Mouse (Mus musculus) heart, adult 18-20 months (tissue): ENCODE results near the gene Ajuba. TPM values are rescaled to one million over a fixed set of nuclear protein-coding genes. Genes with fewer than 3 reads are reported as not detected.

Experiments used
- DNase-seq, 2 experiments: peaks; one replicate each; pipeline ENCODE4 v3.0.0; 2021 to 2022; ENCODE audit warnings: mixed read lengths in 1 of 2
- microRNA-seq, 2 experiments: library from miRNA; unstranded; fragments of <30 nt; microRNA quantifications; one replicate each; pipeline ENCODE4 v1.2.0; 2022
- total RNA-seq, 2 experiments: library from RNA; stranded (reverse); gene quantifications; 2 replicates each; pipeline ENCODE4 v1.2.3; 2021

Gene Ajuba
- total RNA-seq, 2 experiments from 2014 or later: 3.7 to 3.9 TPM

DNA sequence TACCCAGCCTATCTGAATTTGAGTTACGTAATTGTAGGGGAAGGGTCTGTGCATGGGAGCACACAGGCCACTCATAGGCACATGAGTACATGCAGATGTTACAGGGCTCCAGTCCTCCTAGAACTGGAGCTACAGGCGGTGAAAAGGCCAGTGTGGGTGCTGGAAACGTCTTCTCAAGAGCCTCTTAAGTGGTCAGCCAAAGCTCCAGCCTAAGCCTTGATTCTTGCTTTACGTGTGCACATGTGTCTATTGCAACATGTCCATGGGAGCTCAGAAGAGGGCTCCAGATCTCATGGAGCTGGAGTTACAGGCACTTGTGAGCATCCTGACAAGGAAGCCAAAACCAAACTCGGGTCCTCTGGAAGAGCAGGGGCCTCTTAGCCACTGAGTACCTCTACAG, 32.7 kb downstream of the Ajuba start:
- DNase-seq: no peak

DNA sequence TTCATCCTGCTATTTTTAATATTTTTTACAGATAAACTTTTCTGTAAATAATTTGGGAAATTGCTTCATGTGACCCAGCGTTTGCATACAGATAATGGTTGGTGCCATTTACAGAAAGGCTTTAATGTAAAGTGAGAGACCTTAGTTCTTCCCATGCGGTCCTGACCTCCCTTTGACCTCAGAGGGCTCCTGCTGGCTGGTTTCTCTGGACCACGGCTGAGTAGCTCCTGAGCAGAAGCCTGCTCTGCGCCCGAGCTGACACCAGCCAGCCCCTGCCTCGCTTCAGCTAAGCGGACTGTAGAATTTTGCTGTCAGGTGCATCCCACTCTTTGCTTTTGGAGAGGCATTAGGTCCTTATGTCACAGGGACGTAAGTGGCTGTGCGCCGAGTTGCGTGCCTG, 36.6 kb downstream of the Ajuba start:
- no peak for DNase-seq

DNA sequence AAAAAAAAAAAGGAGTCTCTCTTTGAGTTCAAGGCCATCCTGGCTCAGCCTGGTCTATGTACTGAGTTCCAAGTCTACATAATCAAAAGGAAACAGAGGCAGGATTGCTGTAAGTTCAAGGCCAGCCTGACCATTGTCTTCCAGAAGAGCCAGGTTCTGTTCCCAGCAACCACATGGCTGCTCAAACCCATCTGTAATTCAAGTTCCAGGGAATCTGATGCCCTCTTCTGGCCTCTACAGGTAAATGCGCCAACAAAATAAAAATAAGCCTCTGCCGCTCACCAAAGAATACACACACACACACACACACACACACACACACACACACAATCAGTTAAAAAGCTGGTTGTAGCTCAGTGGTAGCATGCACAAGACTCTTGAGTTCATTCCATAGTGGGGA, 38.8 kb downstream of the Ajuba start:
- no peak for DNase-seq

DNA sequence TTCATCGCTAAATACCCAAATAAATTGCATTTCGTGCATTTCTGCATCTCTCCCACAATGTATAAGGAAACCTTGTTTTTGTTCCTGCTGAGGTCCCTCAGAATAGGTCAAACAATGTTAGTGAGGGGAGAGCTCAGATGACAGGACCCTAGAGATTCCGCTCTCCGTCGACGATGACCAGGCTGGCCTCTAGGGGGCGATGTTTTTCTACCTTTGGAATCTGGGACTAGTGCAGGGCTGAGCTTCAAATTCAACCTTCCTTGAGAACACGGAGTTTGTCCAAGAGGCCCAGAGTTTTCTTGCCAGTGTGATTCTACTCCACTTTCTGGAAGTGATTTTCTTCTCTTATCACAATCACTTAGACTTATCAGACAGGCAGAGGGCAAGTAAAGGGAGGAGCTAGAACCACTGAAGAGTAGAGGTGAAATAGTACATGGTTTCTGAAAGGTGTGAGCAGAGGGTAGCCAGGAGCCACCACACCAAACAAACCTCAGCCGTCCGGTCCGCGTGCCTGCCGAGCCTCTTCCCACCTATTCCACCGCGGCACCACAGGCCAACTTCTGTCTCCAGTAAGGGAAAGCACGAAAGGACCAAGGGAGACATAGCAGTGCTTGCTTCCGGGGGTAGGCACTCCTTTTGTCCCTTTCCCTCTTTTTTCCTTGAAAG, 48.8 kb downstream of the Ajuba start:
- peak; percentile 73 to 93 for DNase-seq

GRCm38 (mm10) chr14:54528007-54528393, 49.4 kb downstream of the Ajuba start:
- DNase-seq: no peak

DNA sequence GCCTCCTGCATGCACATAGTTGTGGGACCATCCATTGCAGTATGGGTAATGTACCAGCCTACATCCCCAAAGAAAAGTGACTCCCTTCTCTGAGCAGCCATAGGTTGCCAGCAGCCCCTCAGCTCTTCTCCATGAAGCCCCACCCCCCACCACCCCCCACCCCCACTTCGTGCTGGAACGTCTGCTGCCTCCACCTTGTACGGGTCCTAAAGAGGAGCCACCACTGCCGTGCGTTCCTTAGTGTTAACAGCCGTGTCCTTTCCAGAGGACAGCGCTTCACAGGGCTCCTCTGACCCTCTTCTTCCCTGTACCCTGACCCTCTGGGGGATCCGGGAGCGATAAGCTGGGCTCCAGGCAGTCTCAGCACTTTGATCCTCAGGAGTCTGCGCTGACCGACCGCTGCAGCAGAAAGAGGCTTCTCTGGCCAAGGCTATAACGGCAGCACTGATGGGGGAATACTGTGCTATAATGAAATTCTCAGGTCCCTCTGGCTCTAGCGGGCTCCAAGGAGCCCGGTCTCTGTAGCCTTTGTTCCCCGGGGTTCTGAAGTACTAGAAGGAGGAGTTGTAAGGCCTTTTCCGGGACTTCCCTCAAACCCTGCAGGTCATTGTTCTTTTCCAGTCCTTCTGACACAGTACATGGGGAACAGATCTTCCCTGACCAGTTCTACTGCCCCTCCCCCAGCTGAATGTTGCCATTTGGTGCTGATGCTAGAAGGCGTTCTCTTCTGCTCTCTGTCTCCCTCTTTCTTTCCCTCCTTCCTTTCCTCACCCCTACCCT, 49.9 kb downstream of the Ajuba start:
- peak in 1 of 2 experiments; percentile 44 for DNase-seq

DNA sequence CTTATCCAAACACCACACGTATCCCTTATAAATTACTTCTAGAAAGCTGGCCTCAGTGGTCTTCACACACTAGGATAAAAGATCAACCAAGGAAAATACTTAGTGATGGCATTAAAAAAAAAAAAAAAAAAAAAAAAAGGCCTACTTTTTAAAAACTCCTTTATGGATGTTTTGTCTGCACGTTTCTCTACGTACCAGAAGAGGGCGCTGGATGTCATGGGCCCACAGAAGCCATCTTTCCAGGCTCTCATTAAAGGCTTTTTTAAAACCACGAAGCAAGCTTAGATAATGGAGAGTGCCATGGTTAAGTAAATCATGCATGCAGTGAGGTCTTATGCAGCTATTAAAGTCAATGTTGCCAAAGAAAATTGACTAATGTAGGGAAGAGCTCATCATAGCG, 53.8 kb downstream of the Ajuba start:
- no peak for DNase-seq

Small RNA genes lying within 50 kb of the gene (microRNA-seq; reads per million reads assigned to microRNA genes)
- 0 reads per million in 2 experiments for gene Mir686

Other genes with a start within 250 kb of the Ajuba start
- 10 to 100 TPM; 82.6 to 90.6 TPM for gene Oxa1l, start 216.7 kb downstream of the Ajuba start, total RNA-seq
- 1 to 10 TPM; 4.8 to 6.5 TPM for gene Slc7a7, start 159.8 kb downstream of the Ajuba start, total RNA-seq
- gene Mrpl52, start 150.6 kb downstream of the Ajuba start, total RNA-seq: 100 to 1,000 TPM; 122 to 150 TPM
- gene Mmp14, start 145.9 kb downstream of the Ajuba start, total RNA-seq: 10 to 100 TPM; 12.4 to 15.3 TPM
- 10 to 100 TPM; 40.0 to 47.8 TPM for gene Lrp10, start 113.4 kb downstream of the Ajuba start, total RNA-seq
- gene Rem2, start 101.5 kb downstream of the Ajuba start, total RNA-seq: not detected
- gene Prmt5, start 60.0 kb downstream of the Ajuba start, total RNA-seq: 10 to 100 TPM; 32.2 to 33.2 TPM
- 1 to 10 TPM; 2.6 to 2.8 TPM for gene Haus4, start 22.9 kb downstream of the Ajuba start, total RNA-seq
- 1 to 10 TPM; 3.0 to 6.1 TPM for gene 4931414P19Rik, start 28.4 kb upstream of the Ajuba start, total RNA-seq
- 100 to 1,000 TPM; 173 to 201 TPM for gene Psmb5, start 40.5 kb upstream of the Ajuba start, total RNA-seq
- gene Psmb11, start 43.9 kb upstream of the Ajuba start, total RNA-seq: not detected
- gene Gm17606, start 63.4 kb upstream of the Ajuba start, total RNA-seq: not detected
- gene Cdh24, start 63.8 kb upstream of the Ajuba start, total RNA-seq: under 1 TPM; 0.12 to 0.59 TPM
- gene 1700123O20Rik, start 108.7 kb upstream of the Ajuba start, total RNA-seq: 10 to 100 TPM; 15.4 to 15.5 TPM
- 10 to 100 TPM; 64.7 to 81.3 TPM for gene Acin1, start 109.4 kb upstream of the Ajuba start, total RNA-seq
- not detected for gene Gm29776, start 121.3 kb upstream of the Ajuba start, total RNA-seq
- gene Cebpe, start 134.6 kb upstream of the Ajuba start, total RNA-seq: not detected
- gene Slc7a8, start 204.4 kb upstream of the Ajuba start, total RNA-seq: 1 to 10 TPM; 3.1 to 3.3 TPM
- gene Rnf212b, start 236.6 kb upstream of the Ajuba start, total RNA-seq: under 1 TPM; 0.36 to 0.57 TPM